Mouse (Mus musculus): ENCODE results near the gene Chpf. TPM values are rescaled to one million over a fixed set of nuclear protein-coding genes. Genes with fewer than 3 reads are reported as not detected.

Chpf gene
- 21.3 and 23.3 TPM in 2 replicates for polyA plus RNA-seq (2014; fragmentation: Nextera tagmentation; extraction: Ambion mirVana)

DNA sequence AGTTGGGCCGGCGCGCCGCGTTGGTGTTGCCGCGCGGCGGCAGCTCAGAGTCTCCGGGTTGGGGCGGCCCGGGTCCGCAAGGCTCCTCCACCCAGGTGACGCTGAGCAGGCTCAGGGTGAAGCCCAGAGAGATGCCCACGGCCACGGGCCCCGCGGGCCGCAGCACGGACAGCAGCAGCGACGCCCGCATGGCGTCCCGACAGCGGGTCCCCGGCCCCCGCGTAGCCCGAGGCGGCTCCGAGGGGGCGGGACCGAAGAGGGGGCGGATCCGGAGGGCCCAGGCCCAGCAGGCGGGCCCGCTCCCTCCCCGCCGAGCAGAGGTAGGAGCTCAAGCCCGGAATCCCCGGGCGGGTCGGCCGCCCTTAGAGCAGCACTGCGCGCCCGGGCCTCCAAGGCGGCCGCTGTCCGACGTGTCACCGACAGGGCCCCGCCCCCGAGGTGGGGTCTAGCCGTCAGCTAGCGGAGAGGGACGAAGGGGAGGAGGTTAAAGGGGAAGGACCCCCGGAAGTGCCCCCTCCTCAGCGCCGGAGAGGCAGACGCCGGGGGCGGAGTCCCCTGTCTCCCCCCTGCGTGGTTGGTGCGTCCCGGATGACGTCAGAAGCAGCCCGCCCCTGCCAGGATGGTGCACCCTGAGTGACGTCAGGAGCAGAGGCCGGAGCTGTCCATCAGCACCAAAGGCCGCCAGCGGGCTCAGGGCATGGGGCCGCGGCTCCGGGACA lies at the start of gene Chpf, which contains the start of gene Tmem198:
Gene Chpf, minus strand, starts transcription at position 392 of the 719 bp plus-strand sequence.
Gene Tmem198, plus strand, starts transcription at position 617 of the 719 bp plus-strand sequence.
- no peaks in the 10 kb centered on the region for H3K9me3 ChIP-seq (ENCODE audit: control insufficient read depth, low read length)
- peak within 1 kb of the TSS; percentile 82 for H3K4me3 ChIP-seq (ENCODE audit: low read depth, low read length)
- peak; percentile 92 for ATAC-seq (replicated peaks; ENCODE audit: low FRiP score)
- H3K36me3 ChIP-seq (ENCODE audit: control insufficient read depth, insufficient read depth, low read length) = no peaks in the 10 kb centered on the region; the same call in 1 of the 2 replicates
- H3K4me2 ChIP-seq (ENCODE audit: low read depth, low read length, severe bottlenecking) = peak within 1 kb of the TSS; percentile 83
- H3K9ac ChIP-seq (ENCODE audit: low read length) = peak within 1 kb of the TSS; percentile 72
- H3K27me3 ChIP-seq (ENCODE audit: control insufficient read depth, insufficient read depth, low read length) = peaks cover 15% of the 10 kb centered on the region
- under 1% methylated on average over 60 of the region's 76 CpGs for WGBS
- peaks cover 15% of the 10 kb centered on the region; the same call in 1 of the 2 replicates for H3K4me1 ChIP-seq (replicated peaks; ENCODE audit: control insufficient read depth, insufficient read depth, low read length)
- 0 out of 2 replicates have a peak within 1 kb of the TSS, but pooled peaks have one; percentile 46 for H3K27ac ChIP-seq (ENCODE audit: low read depth, low read length)
- DNase-seq (ENCODE audit: low spot score) = peak; percentile 100

GRCm38 (mm10) chr1:75524679-75525078 lies 45.6 kb upstream of the Chpf start:
- H3K4me3 ChIP-seq (ENCODE audit: low read depth, low read length) = no peak overlapping the region
- H3K9me3 ChIP-seq (ENCODE audit: control insufficient read depth, low read length) = no peaks in the 10 kb centered on the region
- no peak overlapping the region for H3K4me2 ChIP-seq (ENCODE audit: low read depth, low read length, severe bottlenecking)
- H3K27me3 ChIP-seq (ENCODE audit: control insufficient read depth, insufficient read depth, low read length) = no peaks in the 10 kb centered on the region
- H3K36me3 ChIP-seq (ENCODE audit: control insufficient read depth, insufficient read depth, low read length) = no peaks in the 10 kb centered on the region; the same call in 1 of the 2 replicates
- H3K9ac ChIP-seq (ENCODE audit: low read length) = no peak overlapping the region
- WGBS = 92% methylated on average over 7 of the region's 7 CpGs
- H3K4me1 ChIP-seq (replicated peaks; ENCODE audit: control insufficient read depth, insufficient read depth, low read length) = no peaks in the 10 kb centered on the region
- ATAC-seq (replicated peaks; ENCODE audit: low FRiP score) (no peak), DNase-seq (ENCODE audit: low spot score) (no peak)
- no peak overlapping the region for H3K27ac ChIP-seq (ENCODE audit: low read depth, low read length)

DNA sequence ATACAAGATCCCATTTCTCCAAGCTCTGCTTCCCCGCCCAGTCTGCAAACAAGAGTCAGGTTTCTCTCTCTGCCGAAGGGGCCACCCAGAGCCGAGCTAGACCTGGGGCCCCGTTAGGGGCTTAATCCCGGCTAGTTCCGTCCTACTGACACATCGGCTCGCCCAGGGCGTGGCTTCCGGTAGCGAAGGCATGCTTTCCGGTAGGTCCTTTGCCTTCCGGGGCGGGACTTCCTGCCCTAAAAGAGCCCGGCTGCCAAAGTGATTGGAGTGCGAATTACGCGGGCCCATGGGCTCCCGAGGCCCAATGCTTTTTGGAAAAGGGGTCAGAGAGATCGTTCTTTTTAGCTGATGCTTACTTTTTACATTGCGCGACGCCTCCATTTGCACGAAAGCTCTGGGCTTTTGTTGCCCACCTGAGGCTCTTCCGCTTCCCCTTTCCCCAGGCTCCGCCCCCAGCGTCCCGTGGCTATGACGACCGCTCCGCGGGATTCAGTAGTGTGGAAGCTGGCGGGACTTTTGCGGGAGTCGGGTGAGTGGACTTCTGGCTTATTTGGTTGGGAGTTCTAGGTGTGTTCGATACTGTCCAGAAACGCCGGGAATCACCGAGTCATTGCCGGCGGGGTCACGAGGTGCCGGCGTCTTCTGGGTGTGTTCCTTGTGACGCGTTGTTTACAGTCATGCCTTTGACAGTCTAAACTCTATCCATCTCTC lies 42.4 kb upstream of the Chpf start, which contains the start of gene Stk11ip:
Gene Stk11ip, plus strand, starts transcription at position 209 of the 711 bp plus-strand sequence.
- WGBS = under 1% methylated on average over 46 of the region's 46 CpGs
- no peaks in the 10 kb centered on the region for H3K36me3 ChIP-seq (ENCODE audit: control insufficient read depth, insufficient read depth, low read length)
- H3K27ac ChIP-seq (ENCODE audit: low read depth, low read length) = peak within 1 kb of the TSS; percentile 83
- peak within 1 kb of the TSS; percentile 65 for H3K4me3 ChIP-seq (ENCODE audit: low read depth, low read length)
- peak within 1 kb of the TSS; percentile 45 for H3K4me2 ChIP-seq (ENCODE audit: low read depth, low read length, severe bottlenecking)
- no peaks in the 10 kb centered on the region for H3K27me3 ChIP-seq (ENCODE audit: control insufficient read depth, insufficient read depth, low read length)
- DNase-seq (ENCODE audit: low spot score) (peak; percentile 97), ATAC-seq (replicated peaks; ENCODE audit: low FRiP score) (peak; percentile 99)
- H3K9me3 ChIP-seq (ENCODE audit: control insufficient read depth, low read length) = no peaks in the 10 kb centered on the region
- H3K4me1 ChIP-seq (replicated peaks; ENCODE audit: control insufficient read depth, insufficient read depth, low read length) = no peaks in the 10 kb centered on the region
- peak within 1 kb of the TSS; percentile 25 for H3K9ac ChIP-seq (ENCODE audit: low read length)

DNA sequence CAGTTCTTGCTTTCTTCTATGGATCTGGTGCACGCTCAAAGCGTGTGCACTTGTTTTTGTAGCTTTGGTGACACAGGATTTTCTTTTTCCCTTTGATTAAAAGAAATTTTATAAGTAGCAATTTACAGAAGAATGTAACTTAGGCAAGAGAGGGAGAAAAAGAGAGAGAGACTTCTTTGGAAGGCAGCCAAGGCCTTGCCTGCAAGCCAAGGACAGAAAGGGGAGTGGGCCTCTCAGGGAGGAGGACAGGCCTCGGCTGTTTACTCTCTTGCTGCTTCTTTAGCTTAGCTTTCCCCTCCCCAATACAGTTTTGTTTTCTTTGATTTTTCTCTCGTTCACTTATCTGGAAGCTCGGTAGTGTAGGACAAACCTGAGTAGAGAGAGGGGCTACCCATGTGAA lies 40.5 kb upstream of the Chpf start:
- H3K4me3 ChIP-seq (ENCODE audit: low read depth, low read length) = no peak overlapping the region
- no peaks in the 10 kb centered on the region for H3K36me3 ChIP-seq (ENCODE audit: control insufficient read depth, insufficient read depth, low read length)
- H3K4me1 ChIP-seq (replicated peaks; ENCODE audit: control insufficient read depth, insufficient read depth, low read length) = no peaks in the 10 kb centered on the region
- no peak overlapping the region for H3K9ac ChIP-seq (ENCODE audit: low read length)
- H3K4me2 ChIP-seq (ENCODE audit: low read depth, low read length, severe bottlenecking) = no peak overlapping the region
- no peak overlapping the region for H3K27ac ChIP-seq (ENCODE audit: low read depth, low read length)
- 82% methylated on average over 5 of the region's 5 CpGs for WGBS
- ATAC-seq (replicated peaks; ENCODE audit: low FRiP score) (no peak), DNase-seq (ENCODE audit: low spot score) (no peak)
- H3K27me3 ChIP-seq (ENCODE audit: control insufficient read depth, insufficient read depth, low read length) = no peaks in the 10 kb centered on the region
- no peaks in the 10 kb centered on the region for H3K9me3 ChIP-seq (ENCODE audit: control insufficient read depth, low read length)

- H3K4me2 ChIP-seq (ENCODE audit: low read depth, low read length, severe bottlenecking) = no peak overlapping the region
- no peak overlapping the region for H3K27ac ChIP-seq (ENCODE audit: low read depth, low read length)
- ATAC-seq (replicated peaks; ENCODE audit: low FRiP score) = no peak
- H3K9me3 ChIP-seq (ENCODE audit: control insufficient read depth, low read length) = no peaks in the 10 kb centered on the region
- 87% methylated on average over 4 of the region's 4 CpGs for WGBS
- H3K9ac ChIP-seq (ENCODE audit: low read length) = no peak overlapping the region
- no peak overlapping the region for H3K4me3 ChIP-seq (ENCODE audit: low read depth, low read length)
- H3K36me3 ChIP-seq (ENCODE audit: control insufficient read depth, insufficient read depth, low read length) = no peaks in the 10 kb centered on the region
- no peaks in the 10 kb centered on the region for H3K27me3 ChIP-seq (ENCODE audit: control insufficient read depth, insufficient read depth, low read length)
- DNase-seq (ENCODE audit: low spot score) = no peak
- H3K4me1 ChIP-seq (replicated peaks; ENCODE audit: control insufficient read depth, insufficient read depth, low read length) = no peaks in the 10 kb centered on the region
These were observed 39.3 kb upstream of the Chpf start for GRCm38 (mm10) chr1:75518427-75518826.

GRCm38 (mm10) chr1:75517984-75518383 lies 38.9 kb upstream of the Chpf start:
- Histone ChIP-seq H3K9me3 (ENCODE audit: control insufficient read depth, low read length) (no peaks in the 10 kb centered on the region), H3K27ac (ENCODE audit: low read depth, low read length) (no peak overlapping the region), H3K4me3 (ENCODE audit: low read depth, low read length) (no peak overlapping the region), H3K4me2 (ENCODE audit: low read depth, low read length, severe bottlenecking) (no peak overlapping the region), H3K4me1 (replicated peaks; ENCODE audit: control insufficient read depth, insufficient read depth, low read length) (no peaks in the 10 kb centered on the region), H3K36me3 (ENCODE audit: control insufficient read depth, insufficient read depth, low read length) (no peaks in the 10 kb centered on the region), H3K9ac (ENCODE audit: low read length) (no peak overlapping the region), H3K27me3 (ENCODE audit: control insufficient read depth, insufficient read depth, low read length) (no peaks in the 10 kb centered on the region)
- DNase-seq (ENCODE audit: low spot score) (no peak), ATAC-seq (replicated peaks; ENCODE audit: low FRiP score) (no peak)
- 63% methylated on average over 4 of the region's 4 CpGs for WGBS

DNA sequence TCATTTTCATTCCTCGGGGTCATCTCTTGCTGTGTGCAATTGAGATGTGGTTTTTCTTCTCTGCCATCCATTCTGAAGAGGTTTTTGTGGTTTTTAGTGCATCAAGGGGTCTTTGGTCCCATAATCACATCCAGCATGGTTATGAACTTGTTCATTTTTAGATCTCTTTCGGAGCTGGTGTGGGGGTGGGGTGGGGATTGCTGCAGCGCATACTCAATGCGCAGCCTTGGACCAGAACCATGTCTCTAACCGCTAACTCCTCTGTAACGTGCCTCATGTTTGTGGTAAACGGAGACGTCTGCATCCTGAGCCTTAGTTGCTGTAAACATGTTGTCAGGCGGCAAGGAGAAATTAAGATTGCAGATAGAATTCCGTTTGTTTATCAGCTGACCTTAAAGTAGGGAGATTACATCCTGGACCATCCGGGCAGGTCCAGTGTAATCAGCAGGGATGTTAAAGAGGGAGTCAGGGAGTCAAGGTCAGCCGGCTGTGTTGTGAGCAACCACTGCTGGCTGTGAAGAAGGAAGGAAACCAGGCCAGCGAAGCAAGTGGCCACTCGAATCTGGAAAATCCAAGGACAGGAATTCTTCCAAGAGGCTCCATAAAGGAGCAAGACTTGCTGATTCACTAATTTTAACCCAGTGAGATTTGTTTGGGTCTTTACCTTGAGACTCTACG lies 37.7 kb upstream of the Chpf start:
- Histone ChIP-seq H3K27ac (ENCODE audit: low read depth, low read length) (no peak overlapping the region), H3K9me3 (ENCODE audit: control insufficient read depth, low read length) (no peaks in the 10 kb centered on the region), H3K4me3 (ENCODE audit: low read depth, low read length) (no peak overlapping the region), H3K27me3 (ENCODE audit: control insufficient read depth, insufficient read depth, low read length) (no peaks in the 10 kb centered on the region), H3K36me3 (ENCODE audit: control insufficient read depth, insufficient read depth, low read length) (no peaks in the 10 kb centered on the region), H3K9ac (ENCODE audit: low read length) (no peak overlapping the region), H3K4me1 (replicated peaks; ENCODE audit: control insufficient read depth, insufficient read depth, low read length) (no peaks in the 10 kb centered on the region), H3K4me2 (ENCODE audit: low read depth, low read length, severe bottlenecking) (no peak overlapping the region)
- ATAC-seq (replicated peaks; ENCODE audit: low FRiP score) (no peak), DNase-seq (ENCODE audit: low spot score) (no peak)
- 84% methylated on average over 15 of the region's 15 CpGs for WGBS

- H3K4me2 ChIP-seq (ENCODE audit: low read depth, low read length, severe bottlenecking) = no peak overlapping the region
- H3K9me3 ChIP-seq (ENCODE audit: control insufficient read depth, low read length) = no peaks in the 10 kb centered on the region
- H3K27ac ChIP-seq (ENCODE audit: low read depth, low read length) = no peak overlapping the region
- DNase-seq (ENCODE audit: low spot score) (no peak), ATAC-seq (replicated peaks; ENCODE audit: low FRiP score) (no peak)
- no peak overlapping the region for H3K4me3 ChIP-seq (ENCODE audit: low read depth, low read length)
- H3K9ac ChIP-seq (ENCODE audit: low read length) = no peak overlapping the region
- H3K36me3 ChIP-seq (ENCODE audit: control insufficient read depth, insufficient read depth, low read length) = no peaks in the 10 kb centered on the region
- no peaks in the 10 kb centered on the region for H3K4me1 ChIP-seq (replicated peaks; ENCODE audit: control insufficient read depth, insufficient read depth, low read length)
- WGBS = 96% methylated on average over 3 of the region's 3 CpGs
- no peaks in the 10 kb centered on the region for H3K27me3 ChIP-seq (ENCODE audit: control insufficient read depth, insufficient read depth, low read length)
These were observed 33.4 kb upstream of the Chpf start for GRCm38 (mm10) chr1:75512550-75512949.

Data from forebrain, embryonic 11.5 days (tissue).